Mouse (Mus musculus) gastrocnemius, adult 2 months (tissue): Measurements from ENCODE around the gene Fam234b. TPM values are rescaled to one million over a fixed set of nuclear protein-coding genes. Genes with fewer than 3 reads are reported as not detected.

Experiments used
- DNase-seq: peaks from one replicate; pipeline ENCODE4 v3.0.0; 2022
- H3K27ac ChIP-seq: fragments of 200-600 bp; 2 replicates; pipeline ENCODE4 v1.8.1; 2022; ENCODE audit warnings: mild to moderate bottlenecking
- H3K4me3 ChIP-seq: fragments of 200-600 bp; 2 replicates; pipeline ENCODE4 v1.8.1; 2022; ENCODE audit warnings: mild to moderate bottlenecking, moderate library complexity
- CTCF ChIP-seq: fragments of 200-600 bp; IDR thresholded peaks from 2 replicates; pipeline ENCODE4 v1.8.1; 2022; ENCODE audit warnings: antibody characterized with exemption, mild to moderate bottlenecking, moderate library complexity
- intact Hi-C: fragments of 180-260 bp; cut with DNase I; formaldehyde crosslinking; loops from one replicate; pipeline ENCODE4 v1.15.1; 2025
- total RNA-seq, 2 experiments: library from RNA; stranded (reverse); gene quantifications; 2 replicates each; pipeline ENCODE4 v1.2.3; 2021

Gene Fam234b
- total RNA-seq, 2 experiments from 2014 or later, result 2.7 to 3.8 TPM

DNA sequence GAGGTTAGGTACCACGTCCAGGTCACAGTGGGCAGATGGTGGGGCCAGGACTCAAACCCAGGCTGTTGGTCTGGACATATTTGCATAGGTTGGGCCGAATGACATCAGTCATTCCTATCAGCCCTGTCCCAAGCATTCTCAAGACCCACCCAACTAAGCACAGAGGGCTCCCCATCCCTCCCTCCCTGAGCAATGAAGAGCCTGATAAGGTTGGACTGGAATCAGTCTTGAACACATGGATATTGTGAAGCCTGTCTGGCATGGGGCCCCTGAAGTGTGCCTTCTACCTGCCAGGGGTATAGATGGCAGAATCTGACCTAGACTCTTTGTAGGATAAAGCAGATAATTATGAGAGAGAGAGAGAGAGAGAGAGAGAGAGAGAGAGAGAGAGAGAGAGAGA lies 32.1 kb upstream of the Fam234b start:
- DNase-seq, result no peak
- no peak overlapping the region for H3K27ac ChIP-seq
- no peak overlapping the region for H3K4me3 ChIP-seq
- TF ChIP-seq CTCF, result no peak
- intact Hi-C loops, result no loop called here

DNA sequence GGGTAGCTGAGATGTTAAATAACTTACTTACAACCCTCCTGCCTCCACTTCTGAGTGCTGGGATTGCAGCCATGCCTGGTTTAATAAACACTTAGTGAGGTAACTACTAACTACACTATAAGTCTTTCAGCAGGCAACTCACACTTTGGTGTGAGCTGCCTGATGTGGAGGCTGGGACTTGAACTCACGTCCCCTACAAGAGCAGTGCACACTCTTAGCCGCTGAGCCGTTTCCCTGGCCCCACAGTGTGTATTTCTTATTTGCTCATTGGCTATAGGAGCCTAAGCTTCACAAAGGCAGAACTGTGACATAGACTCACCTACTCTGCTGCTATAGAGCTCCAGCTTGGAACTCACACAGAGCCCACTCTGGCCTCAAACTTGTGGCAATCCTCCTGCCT lies 31.5 kb upstream of the Fam234b start:
- Histone ChIP-seq H3K27ac (no peak overlapping the region), H3K4me3 (no peak overlapping the region)
- intact Hi-C loops, result no loop called here
- no peak for TF ChIP-seq CTCF
- DNase-seq, result no peak

DNA sequence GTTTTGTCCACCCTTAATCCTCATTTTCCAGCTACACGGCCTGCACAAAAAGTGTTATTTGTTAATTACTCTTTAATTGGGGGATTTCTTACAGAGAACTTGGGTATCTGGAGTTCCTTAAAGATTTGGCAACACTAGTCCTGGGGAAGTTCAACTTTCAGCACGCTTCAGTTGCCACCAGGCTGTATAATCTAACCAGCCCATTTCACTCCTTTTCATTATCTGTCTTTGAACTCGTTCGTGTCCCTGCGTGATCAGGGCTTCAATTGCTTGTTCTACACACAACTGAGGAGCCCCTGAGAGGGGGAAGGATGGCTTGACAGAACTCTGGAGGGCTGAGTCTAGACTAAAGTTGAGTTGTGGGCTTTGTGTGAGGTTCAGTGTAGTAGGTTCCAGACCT lies 31.1 kb upstream of the Fam234b start:
- intact Hi-C loops, result no loop called here
- no peak for DNase-seq
- Histone ChIP-seq H3K4me3 (no peak overlapping the region; the same call in 1 of the 2 replicates), H3K27ac (no peak overlapping the region)
- no peak for TF ChIP-seq CTCF

DNA sequence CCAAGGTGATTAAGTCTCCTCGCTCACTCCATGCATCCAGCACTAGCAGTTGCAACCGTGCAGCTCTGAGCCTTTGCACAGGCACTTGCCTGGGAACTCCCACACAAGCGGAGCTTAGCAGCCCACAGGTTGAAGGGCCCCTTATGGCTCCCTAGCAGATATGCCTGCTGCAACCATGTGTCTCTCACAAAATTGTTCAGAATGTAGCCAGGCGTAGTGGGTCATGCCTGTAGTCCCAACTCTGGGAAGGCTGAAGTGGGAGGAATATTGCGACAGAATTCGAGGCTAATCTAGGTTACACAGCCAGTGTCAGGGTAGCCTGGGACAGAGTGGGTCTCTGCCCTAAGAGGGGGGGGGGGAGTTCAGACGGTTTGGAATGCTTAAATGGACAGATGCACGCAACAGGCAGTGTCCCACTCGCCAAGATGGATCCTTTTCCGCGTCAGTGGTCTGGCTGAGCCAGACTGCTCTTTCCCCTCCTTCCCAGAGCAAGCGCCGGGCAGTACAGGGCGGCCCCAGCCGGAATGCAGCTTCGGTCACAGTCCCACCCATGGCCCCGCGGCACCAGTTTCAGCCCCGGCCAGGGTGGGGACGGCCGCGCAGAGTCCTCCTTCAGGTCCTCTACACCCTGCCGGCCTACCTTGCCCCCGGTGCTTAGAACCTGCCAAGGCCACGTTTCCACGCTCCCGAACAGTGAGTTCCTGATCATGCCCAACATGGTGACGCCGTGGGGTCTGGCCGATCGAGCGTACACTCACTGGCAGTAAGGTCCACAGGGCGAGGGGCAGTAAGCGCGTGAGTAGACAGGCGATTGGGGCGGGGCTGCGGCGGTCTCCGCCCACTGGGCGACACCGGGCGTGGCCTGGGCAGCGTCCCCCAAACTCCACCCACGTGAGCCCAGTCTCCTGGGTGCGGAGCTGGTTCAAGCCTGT lies 30.1 kb upstream of the Fam234b start:
- Histone ChIP-seq H3K27ac (peak overlapping the region; percentile 81), H3K4me3 (peak overlapping the region; percentile 92)
- no peak for TF ChIP-seq CTCF
- peak; percentile 92 for DNase-seq
- intact Hi-C loops, result no loop called here

DNA sequence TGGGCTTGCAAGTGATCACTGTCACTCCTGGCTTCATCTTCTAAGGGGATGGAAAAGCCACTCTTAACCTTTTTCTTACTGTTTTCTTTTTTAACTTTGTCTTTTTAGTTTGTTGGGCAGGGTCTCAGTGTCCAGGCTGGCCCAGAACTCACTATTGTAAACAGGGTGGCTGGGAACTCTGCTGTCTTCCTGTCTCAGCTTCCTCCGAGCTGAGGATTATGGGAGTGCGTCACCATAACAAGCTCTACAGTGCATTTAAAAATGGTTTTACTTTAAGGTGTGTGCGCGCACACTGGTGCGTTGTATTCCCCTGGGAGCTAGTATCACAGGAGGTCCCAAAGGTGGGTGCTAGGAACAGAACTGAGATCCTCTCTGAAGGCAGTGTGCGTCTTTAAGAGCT lies 29.3 kb upstream of the Fam234b start:
- intact Hi-C loops, result no loop called here
- peak overlapping the region; percentile 81 for H3K27ac ChIP-seq
- DNase-seq, result peak; percentile 24
- peak overlapping the region; percentile 92 for H3K4me3 ChIP-seq
- no peak for TF ChIP-seq CTCF

DNA sequence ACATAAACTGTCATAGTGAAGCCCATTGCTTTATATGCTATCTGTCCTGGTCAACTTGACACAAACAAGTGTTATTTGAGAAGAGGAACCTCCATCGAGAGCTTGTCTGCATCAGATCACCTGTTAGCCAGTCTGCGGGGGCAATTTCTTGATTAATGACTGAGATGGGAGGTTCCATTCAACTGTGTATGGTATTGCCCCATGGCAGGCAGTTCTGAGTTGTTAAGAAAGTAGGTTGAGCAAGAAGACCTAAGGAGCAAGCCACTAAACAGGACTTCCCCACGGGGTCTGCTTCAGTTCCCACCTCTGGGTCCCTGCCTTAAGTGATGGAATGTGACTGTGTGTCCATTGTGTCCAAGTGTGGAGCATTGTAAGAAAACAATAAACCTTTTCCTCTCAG lies 28.5 kb upstream of the Fam234b start:
- intact Hi-C loops, result no loop called here
- H3K4me3 ChIP-seq, result no peak overlapping the region
- no peak overlapping the region for H3K27ac ChIP-seq
- TF ChIP-seq CTCF, result no peak
- DNase-seq, result no peak

DNA sequence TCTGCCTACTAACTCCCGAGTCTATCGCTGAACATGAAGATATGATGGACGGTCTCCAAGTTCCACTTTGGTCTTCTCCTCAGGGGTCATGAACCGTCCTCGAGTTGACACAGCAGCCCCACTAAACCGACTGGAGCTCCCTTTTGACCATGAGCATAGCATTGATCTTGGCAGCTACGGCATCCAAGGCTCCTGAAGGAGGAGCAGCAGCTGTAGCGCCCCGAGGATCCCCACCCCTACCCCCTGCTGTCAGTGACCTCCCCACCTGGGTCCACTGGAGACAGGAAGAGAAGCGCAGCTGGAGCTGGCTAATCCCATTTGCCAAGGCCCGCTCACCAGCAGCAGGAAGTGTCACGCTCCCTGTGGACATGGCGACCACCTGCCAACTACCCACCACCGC lies 26.0 kb upstream of the Fam234b start:
- Histone ChIP-seq H3K27ac (no peak overlapping the region), H3K4me3 (no peak overlapping the region)
- no peak for TF ChIP-seq CTCF
- DNase-seq, result no peak
- intact Hi-C loops, result no loop called here

DNA sequence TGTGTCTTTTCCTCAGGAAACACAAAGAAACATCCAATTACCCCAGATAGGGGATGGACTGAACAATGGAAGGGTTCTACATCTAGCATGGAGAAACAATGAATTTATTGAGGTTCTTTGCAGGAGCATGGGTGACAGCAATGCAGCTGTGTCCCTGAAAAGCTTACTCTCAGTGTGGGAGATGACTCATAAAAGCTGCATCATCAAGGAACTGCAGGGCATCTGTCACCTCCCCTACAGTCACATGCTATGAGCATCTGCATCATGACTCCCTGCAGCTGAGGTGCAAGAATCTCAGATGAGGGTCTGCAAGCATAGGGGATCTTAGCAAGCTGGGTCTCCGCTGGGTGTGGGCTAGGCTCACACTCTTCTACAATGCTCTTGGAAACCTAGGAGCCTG lies 22.8 kb upstream of the Fam234b start:
- TF ChIP-seq CTCF, result no peak
- intact Hi-C loops, result no loop called here
- no peak overlapping the region for H3K4me3 ChIP-seq
- no peak for DNase-seq
- H3K27ac ChIP-seq, result no peak overlapping the region

DNA sequence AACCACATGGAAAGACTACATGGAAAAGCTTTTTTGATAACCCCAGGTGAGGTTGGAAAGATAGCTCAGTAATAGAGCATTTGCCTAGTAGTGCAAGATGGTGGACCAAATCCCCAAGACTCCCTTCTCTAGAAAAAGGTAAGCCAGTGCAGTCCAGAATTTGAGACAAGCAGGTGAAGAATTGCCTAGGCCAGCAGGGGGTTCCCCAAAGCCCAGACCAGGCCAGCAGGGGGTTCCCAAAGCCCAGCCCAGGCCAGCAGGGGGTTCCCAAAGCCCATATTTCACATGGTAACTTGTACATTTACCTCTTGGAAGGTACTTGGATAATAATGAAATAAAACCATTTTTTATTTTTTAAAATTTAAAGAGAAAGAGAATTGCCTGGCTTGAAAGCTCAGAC lies 20.5 kb upstream of the Fam234b start:
- no peak for DNase-seq
- Histone ChIP-seq H3K4me3 (no peak overlapping the region), H3K27ac (no peak overlapping the region)
- no peak for TF ChIP-seq CTCF
- intact Hi-C loops, result no loop called here

DNA sequence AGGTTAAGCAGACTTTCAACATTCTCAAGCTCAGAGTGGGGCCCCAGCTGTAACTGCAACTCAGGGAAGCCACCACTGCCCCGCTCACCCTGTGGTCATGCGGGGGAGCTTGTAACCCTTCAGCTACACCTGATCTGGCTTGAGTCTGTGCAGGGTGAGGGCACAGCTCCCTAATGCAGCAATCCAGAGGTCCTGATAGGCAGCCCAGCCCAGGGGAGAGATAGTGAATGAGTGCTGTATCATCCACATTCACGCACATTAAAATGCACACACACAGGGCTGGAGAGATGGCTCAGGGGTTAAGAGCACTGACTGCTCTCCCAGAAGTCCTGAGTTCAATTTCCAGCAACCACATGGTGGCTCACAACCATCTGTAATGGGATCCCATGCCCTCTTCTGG lies 19.2 kb upstream of the Fam234b start:
- H3K27ac ChIP-seq, result no peak overlapping the region
- H3K4me3 ChIP-seq, result no peak overlapping the region
- intact Hi-C loops, result no loop called here
- no peak for DNase-seq
- no peak for TF ChIP-seq CTCF

DNA sequence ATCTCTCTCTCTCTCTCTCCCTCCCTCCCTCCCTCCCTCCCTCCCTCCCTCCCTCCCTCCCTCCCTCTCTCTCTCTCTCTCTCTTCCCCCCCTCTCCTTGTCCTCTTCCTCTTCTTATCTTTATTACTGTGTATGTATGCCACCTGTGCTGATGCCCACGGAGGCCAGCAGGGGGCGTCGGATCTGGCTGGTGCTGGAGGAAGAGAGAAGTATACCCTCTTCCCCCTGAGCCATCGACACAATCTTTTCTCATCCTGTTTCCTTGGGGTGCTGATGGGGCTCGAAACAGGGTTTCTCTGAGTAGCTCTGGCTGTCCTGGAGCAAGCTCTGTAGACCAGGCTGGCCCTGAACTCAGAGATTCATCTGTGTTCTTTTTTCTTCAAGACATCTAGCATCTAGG lies 14.9 kb upstream of the Fam234b start:
- no peak overlapping the region for H3K4me3 ChIP-seq
- no peak overlapping the region for H3K27ac ChIP-seq
- TF ChIP-seq CTCF, result no peak; the same call in 1 of the 2 replicates
- DNase-seq, result no peak
- intact Hi-C loops, result no loop called here

DNA sequence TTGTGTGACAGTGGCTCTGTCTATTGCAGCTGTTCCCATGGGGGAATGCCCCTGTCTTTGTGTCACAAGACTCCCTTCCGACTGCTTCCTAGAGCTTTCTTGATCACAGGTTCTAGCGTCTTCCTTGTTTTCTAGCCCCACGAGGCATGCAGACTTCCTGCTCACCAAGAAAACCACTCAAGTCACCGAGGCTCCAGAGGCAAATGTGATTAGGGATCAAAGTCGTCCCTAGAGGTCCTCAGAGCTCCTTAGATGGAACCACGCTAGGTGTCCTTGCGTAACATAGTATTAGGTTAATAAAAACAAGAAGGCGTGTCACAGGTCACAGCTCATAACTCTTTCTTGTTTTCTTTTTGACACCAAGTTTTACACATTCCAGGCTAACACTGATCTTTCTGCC lies 13.8 kb upstream of the Fam234b start:
- peak; percentile 13; the same call in 1 of the 2 replicates for TF ChIP-seq CTCF
- intact Hi-C loops, result no loop called here
- Histone ChIP-seq H3K4me3 (no peak overlapping the region), H3K27ac (no peak overlapping the region)
- DNase-seq, result no peak

DNA sequence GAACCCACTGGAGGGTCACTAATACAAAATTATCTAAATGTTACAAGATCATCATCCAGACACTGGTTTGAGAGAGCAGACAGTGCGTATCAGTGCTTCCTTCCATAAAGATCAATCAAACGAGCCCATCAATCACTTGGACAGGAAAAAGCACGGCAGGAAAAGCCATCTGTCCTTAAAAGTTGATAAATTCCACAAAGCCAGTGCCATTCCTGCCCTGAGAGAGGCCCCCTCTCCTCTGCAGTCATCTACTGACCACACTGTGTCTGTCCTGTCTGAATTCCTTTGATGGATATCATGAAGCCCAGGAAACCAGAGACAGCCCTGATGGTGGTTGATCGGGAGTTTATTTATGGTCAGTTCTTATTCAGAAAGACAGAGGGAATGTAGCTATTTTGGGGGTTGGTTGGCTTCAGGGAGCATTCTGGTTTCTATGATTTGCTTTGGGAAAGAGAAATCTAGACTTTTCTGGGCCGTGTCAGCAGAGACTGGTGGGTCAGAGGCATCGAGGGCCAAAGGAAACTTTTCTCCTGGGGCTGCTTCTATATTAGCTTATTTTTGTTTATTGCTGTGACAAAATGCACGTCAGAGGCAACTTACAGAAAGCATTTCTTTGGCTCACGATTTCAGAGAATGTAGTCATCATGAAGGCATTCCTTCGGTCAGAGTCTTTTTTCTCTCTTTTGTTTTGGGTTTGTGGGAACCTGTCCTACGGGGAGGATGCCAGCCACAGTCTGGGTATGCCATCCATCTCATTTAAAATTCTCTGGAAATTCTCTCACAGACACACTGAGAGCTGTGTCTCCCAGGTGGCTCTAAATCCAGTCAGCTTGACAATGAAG lies 10.5 kb upstream of the Fam234b start:
- Histone ChIP-seq H3K4me3 (no peak overlapping the region), H3K27ac (no peak overlapping the region)
- no peak for TF ChIP-seq CTCF
- no peak for DNase-seq
- intact Hi-C loops, result no loop called here
